Mouse (Mus musculus): ENCODE data around the gene Rplp0.

DNA sequence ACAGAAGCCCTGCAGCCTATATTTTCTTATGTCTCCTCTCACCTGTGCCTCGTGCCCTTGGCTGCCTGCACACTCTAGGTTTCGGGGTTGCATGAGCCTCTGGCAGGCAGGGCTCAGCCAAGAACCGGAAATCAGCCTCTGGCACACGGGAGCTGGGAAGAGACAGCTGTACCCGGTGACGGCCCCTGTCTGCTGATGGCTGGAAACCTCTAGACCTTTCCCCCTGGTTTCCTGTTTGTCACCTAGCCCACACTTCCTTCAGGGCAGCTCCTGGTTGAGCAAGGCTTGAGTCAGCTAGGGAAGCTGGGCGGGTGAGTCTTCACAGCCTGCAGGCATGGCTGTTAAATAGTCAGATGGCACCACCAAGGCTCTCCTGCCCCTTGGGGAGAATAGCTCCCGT lies 24.4 kb upstream of the Rplp0 start:
- no peak for TF ChIP-seq ZNF384 (IDR thresholded peaks at IDR 0.05; ENCODE audit: low read depth, low read length)
- TF ChIP-seq MAFK (IDR thresholded peaks at IDR 0.05; ENCODE audit: insufficient read depth, low read depth, low read length) = no peak
- TF ChIP-seq HCFC1 (IDR thresholded peaks at IDR 0.05; ENCODE audit: borderline replicate concordance, insufficient read depth, low read length) = no peak
